Mouse (Mus musculus): Measurements from ENCODE around the gene Myl7.

DNA sequence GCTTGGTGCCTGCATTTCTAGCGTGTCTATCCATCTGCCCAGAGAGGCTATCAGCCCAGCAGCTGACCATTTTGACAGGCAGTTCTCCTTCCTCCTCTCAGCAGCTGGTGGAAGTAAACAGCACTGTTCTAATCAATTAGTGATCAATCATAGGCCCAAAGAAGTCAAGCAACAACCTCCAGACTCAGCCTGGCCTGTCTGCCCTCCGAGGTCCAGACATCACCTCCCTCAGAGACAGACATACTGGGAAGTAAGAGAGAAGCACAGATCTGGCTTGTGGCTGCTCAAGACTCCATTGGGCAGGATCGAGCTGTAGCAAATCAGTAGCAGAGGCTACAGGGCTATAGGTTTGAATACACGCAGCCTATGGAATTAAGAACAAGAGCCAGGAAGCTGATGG is 49.2 kb upstream of the Myl7 start:
- TF ChIP-seq POLR2A (IDR thresholded peaks at IDR 0.05; ENCODE audit: control insufficient read depth, low read depth, low read length) (no peak), CTCF (IDR thresholded peaks at IDR 0.05; ENCODE audit: control insufficient read depth, insufficient read depth, insufficient replicate concordance, low read depth, low read length) (no peak)

Measured in testis, adult 2 months (tissue).